Mouse (Mus musculus) megakaryocyte, embryonic 14.5 days (primary cell): Measurements from ENCODE around the gene Adrb1. TPM values are rescaled to one million over a fixed set of nuclear protein-coding genes. Genes with fewer than 3 reads are reported as not detected.
"Not testable (repeated sequence)": the region's sequence is repeated elsewhere in the genome, so short reads cannot be mapped to it uniquely, and the experiment has no call there.

Source experiments
- H3K27me3 ChIP-seq: replicated peaks from 2 replicates; pipeline ENCODE3; 2012; ENCODE audit warnings: inconsistent platforms
- H3K36me3 ChIP-seq: replicated peaks from 2 replicates; pipeline ENCODE3; 2012; ENCODE audit warnings: low read length, inconsistent platforms, mixed read lengths
- H3K4me1 ChIP-seq: 2 replicates; pipeline ENCODE4 v1.6.1; 2012; ENCODE audit warnings: inconsistent platforms
- H3K4me3 ChIP-seq: replicated peaks from 2 replicates; pipeline ENCODE3; 2012; ENCODE audit warnings: moderate library complexity, mild to moderate bottlenecking, inconsistent platforms
- H3K9me3 ChIP-seq: 2 replicates; pipeline ENCODE4 v1.6.1; 2012; ENCODE audit warnings: inconsistent platforms
- FLI1 ChIP-seq: IDR thresholded peaks from 2 replicates; pipeline ENCODE4 v1.6.1; 2012; ENCODE audit warnings: low read length, inconsistent platforms, mixed read lengths
- GATA1 ChIP-seq: IDR thresholded peaks from 3 replicates; pipeline ENCODE4 v1.6.1; 2012; ENCODE audit warnings: mixed read lengths, low read length, inconsistent platforms, borderline replicate concordance
- polyA plus RNA-seq: library from polyadenylated mRNA; stranded (reverse); fragments of >175 nt; gene quantifications from 2 replicates; pipeline ENCODE4 v1.2.3, GENCODE M21; 2012; ENCODE audit warnings: low replicate concordance; ENCODE audit not compliant: insufficient read depth

The Adrb1 gene
- polyA plus RNA-seq, 1 experiment: not detected

DNA sequence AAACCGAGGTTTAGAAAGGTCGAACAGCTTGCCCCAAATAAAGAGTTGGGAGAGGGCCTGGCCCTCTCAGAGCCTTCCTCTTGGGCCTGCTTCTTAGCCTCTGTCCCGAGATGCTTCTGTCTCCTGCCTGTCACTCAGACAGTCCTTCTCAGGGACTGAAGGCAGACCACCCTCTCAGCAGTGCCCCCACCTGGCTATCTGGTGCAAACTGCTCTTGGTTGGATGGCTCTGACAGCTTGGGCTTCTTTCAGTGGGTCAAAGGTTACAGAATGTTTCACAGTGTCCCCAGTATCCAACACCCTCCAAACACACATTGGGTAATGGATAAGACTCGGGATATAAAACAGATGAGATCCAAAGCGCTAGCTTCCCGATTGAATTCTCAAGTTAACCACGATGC, 23.1 kb downstream of the Adrb1 start:
- Histone ChIP-seq H3K4me3 (no peak overlapping the region), H3K36me3 (no peaks in the 10 kb centered on the region), H3K9me3 (no peaks in the 10 kb centered on the region), H3K27me3 (peaks cover 43% of the 10 kb centered on the region), H3K4me1 (peaks cover 38% of the 10 kb centered on the region)
- no peak for TF ChIP-seq GATA1

DNA sequence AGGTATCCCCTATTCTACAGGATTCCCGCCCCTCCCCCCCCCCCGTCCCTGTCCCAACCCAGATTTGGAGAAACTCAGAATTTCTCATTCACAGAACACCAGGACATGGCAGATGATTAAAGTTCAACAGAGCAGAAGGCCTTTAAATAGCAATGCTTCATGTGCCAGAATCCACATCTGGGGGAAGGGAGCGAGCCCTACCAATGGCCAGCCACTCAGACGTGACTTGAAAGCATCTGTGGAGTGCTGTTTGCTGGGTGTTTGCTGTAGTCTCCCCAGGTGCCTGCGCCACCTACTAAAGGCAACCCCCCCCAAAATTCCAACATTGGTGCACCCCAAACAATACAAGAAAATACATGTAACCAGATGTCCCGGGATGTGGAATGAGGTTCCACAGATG, 23.5 kb downstream of the Adrb1 start:
- Histone ChIP-seq H3K27me3 (peaks cover 45% of the 10 kb centered on the region), H3K4me3 (no peak overlapping the region), H3K36me3 (no peaks in the 10 kb centered on the region), H3K9me3 (no peaks in the 10 kb centered on the region), H3K4me1 (peaks cover 35% of the 10 kb centered on the region)
- no peak for TF ChIP-seq FLI1
- TF ChIP-seq GATA1: no peak

DNA sequence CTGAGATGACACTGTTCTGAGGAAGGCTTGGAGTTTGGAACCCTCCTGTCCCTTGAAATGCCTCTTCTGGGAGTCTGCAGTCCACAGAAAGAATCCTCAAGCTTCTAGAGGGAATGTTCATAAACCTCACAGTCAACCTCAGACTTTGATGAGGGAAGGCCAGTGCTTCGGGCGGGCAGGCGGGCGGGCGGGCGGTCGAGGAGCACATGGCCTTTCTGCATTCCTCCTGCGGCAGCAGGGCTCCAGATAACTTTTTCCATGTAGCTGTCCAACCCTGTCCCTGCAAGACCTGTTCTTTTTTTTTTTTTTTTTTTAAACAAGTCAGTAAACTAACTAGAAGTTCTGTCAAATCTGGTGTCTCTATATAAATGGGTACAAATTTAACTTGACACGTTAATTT, 24.6 kb downstream of the Adrb1 start:
- Histone ChIP-seq H3K36me3 (no peaks in the 10 kb centered on the region), H3K27me3 (peaks cover 39% of the 10 kb centered on the region), H3K4me3 (no peak overlapping the region), H3K4me1 (peaks cover 35% of the 10 kb centered on the region), H3K9me3 (no peaks in the 10 kb centered on the region)
- TF ChIP-seq FLI1: no peak
- TF ChIP-seq GATA1: no peak

DNA sequence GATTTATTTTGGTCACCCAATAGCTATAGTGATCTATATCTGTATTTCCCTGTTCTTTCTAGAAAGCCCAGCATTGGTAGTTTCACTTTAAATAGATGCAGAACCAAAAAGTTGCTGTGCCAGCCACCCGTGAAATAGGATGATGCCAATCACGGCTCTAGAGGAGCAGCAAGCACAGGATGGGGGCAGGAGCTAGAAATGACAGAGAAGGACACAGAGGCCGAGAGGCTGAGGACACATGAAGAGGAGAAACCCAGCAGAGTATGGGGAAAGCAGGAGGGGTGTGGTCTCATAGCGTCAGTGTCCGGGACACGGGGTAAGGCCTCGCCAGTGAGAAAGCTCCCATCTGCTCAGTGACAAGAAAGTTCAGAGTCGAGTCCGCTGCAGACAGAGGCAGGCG, 25.9 kb downstream of the Adrb1 start:
- Histone ChIP-seq H3K4me1 (peaks cover 39% of the 10 kb centered on the region), H3K9me3 (no peaks in the 10 kb centered on the region), H3K4me3 (no peak overlapping the region), H3K27me3 (peaks cover 35% of the 10 kb centered on the region), H3K36me3 (no peaks in the 10 kb centered on the region)
- no peak for TF ChIP-seq FLI1
- TF ChIP-seq GATA1: no peak

DNA sequence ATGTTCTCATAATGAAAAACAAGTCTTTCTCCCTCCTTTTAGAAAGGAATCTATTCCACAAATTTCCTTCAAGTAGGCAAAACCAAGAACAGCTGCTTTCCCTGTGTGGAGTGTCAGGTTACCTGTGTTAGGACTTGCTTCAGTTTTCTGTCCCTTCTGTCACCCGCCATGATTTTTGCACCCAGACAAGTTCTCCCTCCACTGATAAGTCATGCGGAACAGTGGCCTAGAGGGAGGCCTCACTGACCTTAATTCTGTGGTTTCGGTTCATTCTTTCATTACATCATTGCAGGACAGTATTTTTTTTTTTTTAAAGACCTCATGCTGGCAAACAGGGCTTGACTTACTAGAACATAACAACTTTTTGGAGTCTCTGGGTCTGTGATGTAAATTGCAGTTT, 27.3 kb downstream of the Adrb1 start:
- no peaks in the 10 kb centered on the region for H3K36me3 ChIP-seq
- H3K27me3 ChIP-seq: peaks cover 28% of the 10 kb centered on the region
- peaks cover 24% of the 10 kb centered on the region for H3K4me1 ChIP-seq
- no peak for TF ChIP-seq FLI1
- no peak for TF ChIP-seq GATA1
- no peak overlapping the region for H3K4me3 ChIP-seq
- no peaks in the 10 kb centered on the region for H3K9me3 ChIP-seq

DNA sequence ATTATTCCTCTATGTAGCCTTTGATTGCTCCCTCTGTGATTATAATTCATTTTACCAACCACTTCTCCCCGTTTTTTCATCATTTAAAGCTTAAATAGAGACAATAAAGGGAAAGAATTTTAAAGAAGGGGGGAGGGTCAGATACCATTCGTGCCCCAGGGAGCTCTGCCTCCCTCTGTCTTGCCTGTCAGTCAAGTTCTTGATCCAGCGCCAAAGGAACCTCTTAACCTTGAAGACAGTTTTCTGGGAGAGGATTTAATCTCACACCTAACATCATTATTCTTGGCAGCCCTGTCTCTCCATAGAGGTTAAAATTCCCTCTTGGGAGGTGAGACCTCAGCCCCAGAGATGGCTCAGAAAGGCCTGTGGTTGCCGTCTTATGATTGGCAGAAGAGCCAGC, 28.7 kb downstream of the Adrb1 start:
- Histone ChIP-seq H3K4me3 (no peak overlapping the region), H3K36me3 (no peaks in the 10 kb centered on the region), H3K4me1 (peaks cover 21% of the 10 kb centered on the region), H3K9me3 (no peaks in the 10 kb centered on the region), H3K27me3 (peaks cover 29% of the 10 kb centered on the region)
- TF ChIP-seq GATA1 (no peak), FLI1 (no peak)

DNA sequence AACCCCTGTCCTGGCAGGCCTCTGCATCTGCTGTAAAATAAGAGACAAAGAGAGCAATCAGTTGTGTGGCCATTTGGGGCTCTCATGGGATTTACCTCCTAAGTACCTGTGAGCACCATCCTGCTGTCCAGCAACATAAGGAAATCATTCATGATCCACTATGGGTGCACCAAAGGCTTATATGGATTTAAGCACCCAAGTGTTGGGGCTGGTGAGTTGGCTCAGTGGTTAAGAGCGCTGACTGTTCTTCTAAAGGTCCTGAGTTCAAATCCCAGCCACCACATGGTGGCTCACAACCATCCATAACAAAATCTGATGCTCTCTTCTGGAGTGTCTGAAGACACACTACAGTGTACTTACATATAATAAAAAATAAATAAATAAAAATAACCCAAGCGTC, 32.5 kb downstream of the Adrb1 start:
- H3K9me3 ChIP-seq, H3K36me3 ChIP-seq, H3K4me3 ChIP-seq: not testable (repeated sequence)
- H3K27me3 ChIP-seq: peaks cover 43% of the 10 kb centered on the region
- peaks cover 35% of the 10 kb centered on the region for H3K4me1 ChIP-seq

DNA sequence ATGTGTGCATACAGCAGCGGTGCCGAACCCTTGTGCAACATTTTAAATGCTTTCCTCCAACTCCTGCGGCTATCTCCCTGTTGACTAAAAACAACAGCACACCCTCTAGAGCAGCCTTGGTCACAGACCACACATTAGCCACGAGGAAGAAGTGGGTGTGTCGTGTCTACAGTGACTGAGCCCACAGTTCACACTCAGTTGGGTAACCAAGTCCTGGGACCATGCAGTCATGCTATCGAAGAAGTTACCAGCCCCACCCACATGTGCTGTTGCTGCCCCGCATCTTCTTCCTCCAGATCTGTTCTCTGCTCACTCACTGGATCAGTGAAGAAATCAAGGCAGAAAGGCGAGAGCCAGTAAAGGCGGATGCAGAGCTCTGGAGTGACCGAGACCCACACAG, 34.4 kb downstream of the Adrb1 start:
- no peaks in the 10 kb centered on the region for H3K9me3 ChIP-seq
- TF ChIP-seq GATA1: no peak
- no peak for TF ChIP-seq FLI1
- H3K4me1 ChIP-seq: peaks cover 47% of the 10 kb centered on the region
- H3K4me3 ChIP-seq: peak overlapping the region; percentile 21
- H3K36me3 ChIP-seq: no peaks in the 10 kb centered on the region
- H3K27me3 ChIP-seq: peaks cover 42% of the 10 kb centered on the region

DNA sequence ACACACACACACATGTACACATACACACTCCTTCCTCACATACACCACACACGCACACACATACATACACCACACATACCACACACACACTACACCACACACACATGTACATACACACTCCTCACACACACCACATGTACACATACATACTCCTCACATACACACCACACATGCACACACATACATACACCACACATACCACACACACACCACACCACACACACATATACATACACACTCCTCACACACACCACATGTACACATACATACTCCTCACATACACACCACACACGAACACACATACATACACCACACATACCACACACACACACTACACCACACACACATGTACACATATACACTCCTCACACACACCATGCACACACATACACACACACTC, 36.3 kb downstream of the Adrb1 start:
- Histone ChIP-seq H3K9me3 (no peaks in the 10 kb centered on the region), H3K27me3 (peaks cover 48% of the 10 kb centered on the region), H3K4me3 (no peak overlapping the region), H3K4me1 (peaks cover 59% of the 10 kb centered on the region), H3K36me3 (no peaks in the 10 kb centered on the region)
- TF ChIP-seq FLI1: no peak
- peak; percentile 52; the same call in 1 of the 3 replicates for TF ChIP-seq GATA1

DNA sequence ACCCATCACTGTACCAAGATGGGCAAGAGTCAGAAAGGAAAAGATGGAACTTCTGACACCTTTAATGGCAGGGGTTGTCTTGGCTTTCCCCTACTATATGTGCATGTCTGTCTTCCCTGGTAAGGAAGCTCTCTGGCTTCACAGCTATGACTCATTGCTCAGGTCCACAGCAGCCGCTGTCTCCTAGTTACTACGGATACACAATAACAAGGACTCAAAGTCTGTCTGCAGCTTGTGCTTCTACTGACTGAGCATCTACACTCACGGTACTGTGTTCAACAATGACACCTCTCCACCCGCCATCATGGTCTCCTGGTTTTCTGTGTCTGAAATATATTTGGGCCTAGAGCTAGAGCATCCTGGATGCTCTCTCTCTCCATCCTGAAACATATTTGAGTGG, 37.7 kb downstream of the Adrb1 start:
- Histone ChIP-seq H3K4me3 (no peak overlapping the region), H3K9me3 (no peaks in the 10 kb centered on the region), H3K27me3 (peaks cover 56% of the 10 kb centered on the region), H3K36me3 (no peaks in the 10 kb centered on the region), H3K4me1 (peaks cover 61% of the 10 kb centered on the region)
- TF ChIP-seq FLI1: no peak
- no peak for TF ChIP-seq GATA1

DNA sequence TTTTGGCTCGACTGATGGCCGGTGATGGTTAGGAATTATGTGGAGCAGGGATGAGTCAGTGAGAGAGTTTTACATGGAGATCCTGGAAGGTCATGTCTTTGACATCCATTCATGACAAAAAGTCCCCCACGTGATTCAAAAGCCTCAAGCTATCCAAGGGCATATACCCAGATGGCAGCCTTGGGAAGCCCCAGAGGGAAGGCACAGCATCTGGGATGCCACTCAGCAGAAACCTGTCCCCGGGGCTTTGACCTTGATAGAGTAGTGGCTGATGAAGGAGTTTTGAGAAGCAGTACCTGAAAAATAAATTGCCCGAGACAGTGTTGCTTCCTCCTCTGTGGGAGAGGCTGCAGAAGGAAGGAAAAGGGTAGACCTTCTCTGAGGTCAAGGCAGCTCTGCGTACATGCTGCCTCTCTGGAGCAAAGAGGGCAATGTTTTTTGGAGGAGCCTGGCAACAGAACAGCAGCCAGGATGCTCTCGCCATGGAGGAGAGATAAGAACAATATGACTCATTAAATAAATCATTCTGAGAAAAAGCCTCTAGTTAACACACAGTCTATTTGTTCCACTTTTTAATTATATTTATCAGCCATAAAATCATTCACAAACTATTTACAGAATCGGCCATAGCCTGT, 38.4 kb downstream of the Adrb1 start:
- Histone ChIP-seq H3K4me3 (no peak overlapping the region), H3K4me1 (peaks cover 61% of the 10 kb centered on the region), H3K9me3 (0 out of 2 replicates have a peak, but pooled peaks cover 2% of the 10 kb centered on the region), H3K27me3 (peaks cover 57% of the 10 kb centered on the region), H3K36me3 (no peaks in the 10 kb centered on the region)
- TF ChIP-seq GATA1 (no peak), FLI1 (no peak)
